Mouse (Mus musculus): ENCODE measurements at regions not wholly inside any gene's neighbourhood (a gene's known extent, or its start where the extent isn't known, plus 50 kb on each side); places are given as distances from the start of the nearest gene placed in this dataset.
A peak's percentile ranks its signal among the peaks of the same experiment; 100 is the strongest.

GRCm38 (mm10) chr10:110534387-110534786 is 78.4 kb upstream of the Nav3 start:
- no peak for DNase-seq

- DNase-seq: no peak
Measured at GRCm38 (mm10) chr10:110542712-110543111, 86.7 kb upstream of the Nav3 start.

GRCm38 (mm10) chr10:110548391-110548790 is 92.4 kb upstream of the Nav3 start:
- DNase-seq: no peak

- no peak for DNase-seq
Measured at GRCm38 (mm10) chr10:110553954-110554353, 98.0 kb upstream of the Nav3 start.

- no peak for DNase-seq
Measured at GRCm38 (mm10) chr10:110556326-110556883, 100.4 kb upstream of the Nav3 start.

- no peak for DNase-seq
Measured at GRCm38 (mm10) chr10:110563057-110563456, 107.1 kb upstream of the Nav3 start.

GRCm38 (mm10) chr10:110563571-110563970 is 107.6 kb upstream of the Nav3 start:
- DNase-seq: no peak

- no peak for DNase-seq
Measured at GRCm38 (mm10) chr10:110566260-110567050, 110.5 kb upstream of the Nav3 start.

- no peak for DNase-seq
Measured at GRCm38 (mm10) chr10:110570465-110570864, 114.5 kb upstream of the Nav3 start.

- DNase-seq: no peak
Measured at GRCm38 (mm10) chr10:110571179-110571578, 115.2 kb upstream of the Nav3 start.

- DNase-seq: no peak
Measured at GRCm38 (mm10) chr10:110573530-110573929, 117.5 kb upstream of the Nav3 start.

- no peak for DNase-seq
Measured at GRCm38 (mm10) chr10:110586029-110586428, 130.0 kb upstream of the Nav3 start.

GRCm38 (mm10) chr10:110586507-110586906 is 130.5 kb upstream of the Nav3 start:
- no peak for DNase-seq

GRCm38 (mm10) chr10:110587529-110587928 is 131.5 kb upstream of the Nav3 start:
- DNase-seq: no peak

GRCm38 (mm10) chr10:110600352-110600853 is 144.4 kb upstream of the Nav3 start:
- DNase-seq: peak; percentile 3

GRCm38 (mm10) chr10:110610336-110610735 is 134.9 kb upstream of the E2f7 start:
- no peak for DNase-seq

GRCm38 (mm10) chr10:110617004-110617403 is 128.2 kb upstream of the E2f7 start:
- DNase-seq: no peak

GRCm38 (mm10) chr10:110619193-110619592 is 126.0 kb upstream of the E2f7 start:
- no peak for DNase-seq

GRCm38 (mm10) chr10:110625644-110626043 is 119.6 kb upstream of the E2f7 start:
- DNase-seq: no peak

GRCm38 (mm10) chr10:110640406-110640805 is 104.8 kb upstream of the E2f7 start:
- DNase-seq: no peak

- DNase-seq: no peak
Measured at GRCm38 (mm10) chr10:110642065-110642690, 103.1 kb upstream of the E2f7 start.

GRCm38 (mm10) chr10:110647603-110648002 is 97.6 kb upstream of the E2f7 start:
- no peak for DNase-seq

- DNase-seq: no peak
Measured at GRCm38 (mm10) chr10:110650107-110650506, 95.1 kb upstream of the E2f7 start.

GRCm38 (mm10) chr10:110650851-110651250 is 94.4 kb upstream of the E2f7 start:
- no peak for DNase-seq

Measured in kidney, adult 18-20 months (tissue).